Mouse (Mus musculus) forebrain, embryonic 13.5 days (tissue): Measurements from ENCODE around the gene Adcy2. TPM values are rescaled to one million over a fixed set of nuclear protein-coding genes. Genes with fewer than 3 reads are reported as not detected.

Source experiments
- ATAC-seq: fragments of 200-750 bp; cut with Nextera tagmentation; 2 replicates; pipeline ENCODE4 v1.8.0; 2017
- H3K27ac ChIP-seq: fragments of 300-500 bp; sonication (generic); 2 replicates; pipeline ENCODE4 v1.5.1; 2015; ENCODE audit warnings: inconsistent platforms, mild to moderate bottlenecking, moderate library complexity
- H3K27me3 ChIP-seq: fragments of 300-500 bp; sonication (generic); 2 replicates; pipeline ENCODE4 v1.6.1; 2015; ENCODE audit warnings: mild to moderate bottlenecking, inconsistent platforms
- H3K36me3 ChIP-seq: fragments of 300-500 bp; sonication (generic); 2 replicates; pipeline ENCODE4 v1.6.1; 2015; ENCODE audit warnings: mild to moderate bottlenecking, inconsistent platforms; ENCODE audit not compliant: poor library complexity, severe bottlenecking
- H3K4me1 ChIP-seq: fragments of 300-500 bp; sonication (generic); 2 replicates; pipeline ENCODE4 v1.6.1; 2015; ENCODE audit warnings: inconsistent platforms
- H3K4me2 ChIP-seq: fragments of 300-500 bp; sonication (generic); 2 replicates; pipeline ENCODE4 v1.6.1; 2015; ENCODE audit warnings: inconsistent platforms, mild to moderate bottlenecking, moderate library complexity
- H3K4me3 ChIP-seq: fragments of 300-500 bp; sonication (generic); 2 replicates; pipeline ENCODE4 v1.5.1; 2015; ENCODE audit warnings: mild to moderate bottlenecking, inconsistent platforms
- H3K9ac ChIP-seq: fragments of 300-500 bp; sonication (generic); 2 replicates; pipeline ENCODE4 v1.6.1; 2015; ENCODE audit warnings: mild to moderate bottlenecking, inconsistent platforms
- H3K9me3 ChIP-seq: fragments of 300-500 bp; sonication (generic); replicated peaks from 2 replicates; pipeline ENCODE4 v1.6.1; 2016; ENCODE audit warnings: inconsistent platforms
- WGBS: fragments of 180-500 bp; shearing (Covaris S2); methylation state at CpG from one replicate; pipeline ENCODE4 v1.1.7; 2015; 5-methylcytosine and 5-hydroxymethylcytosine counted together
- polyA plus RNA-seq: library from polyadenylated mRNA; unstranded; fragments of >200 nt; fragmentation: Nextera tagmentation; extraction: Ambion mirVana; gene quantifications from 2 replicates; pipeline ENCODE4 v1.2.1, GENCODE M21; 2015

Adcy2 gene
- polyA plus RNA-seq, 1 experiment from 2014 or later: 1.2 TPM

- Histone ChIP-seq H3K4me2 (peak within 1 kb of the TSS; percentile 53), H3K9me3 (no peaks in the 10 kb centered on the region), H3K4me1 (peaks cover 6% of the 10 kb centered on the region; the same call in 1 of the 2 replicates), H3K9ac (no peak within 1 kb of the TSS), H3K27me3 (no peaks in the 10 kb centered on the region), H3K36me3 (peaks cover 12% of the 10 kb centered on the region), H3K4me3 (peak within 1 kb of the TSS; percentile 24), H3K27ac (no peak within 1 kb of the TSS)
- ATAC-seq: no peak
- 9% methylated on average over 10 of the region's 10 CpGs for WGBS
Measured at GRCm38 (mm10) chr13:68597199-68597598, 402.1 kb downstream of the Adcy2 start, which contains the start of gene 1700001L19Rik. Gene 1700001L19Rik, plus strand, starts transcription at chr13:68597421.

- no peak overlapping the region for H3K27ac ChIP-seq
- H3K4me2 ChIP-seq: no peak overlapping the region
- peaks cover 46% of the 10 kb centered on the region for H3K36me3 ChIP-seq
- H3K4me3 ChIP-seq: no peak overlapping the region
- H3K4me1 ChIP-seq: peaks cover 6% of the 10 kb centered on the region; the same call in 1 of the 2 replicates
- H3K9ac ChIP-seq: no peak overlapping the region
- no peaks in the 10 kb centered on the region for H3K9me3 ChIP-seq
- H3K27me3 ChIP-seq: no peaks in the 10 kb centered on the region
- 73% methylated on average over 1 of the region's 1 CpGs for WGBS
- no peak for ATAC-seq
Measured at GRCm38 (mm10) chr13:68593797-68594196, 405.5 kb downstream of the Adcy2 start.

- H3K4me3 ChIP-seq: no peak overlapping the region
- peaks cover 3% of the 10 kb centered on the region; the same call in 1 of the 2 replicates for H3K4me1 ChIP-seq
- no peak overlapping the region for H3K9ac ChIP-seq
- H3K27ac ChIP-seq: no peak overlapping the region
- ATAC-seq: no peak
- H3K9me3 ChIP-seq: no peaks in the 10 kb centered on the region
- peaks cover 95% of the 10 kb centered on the region for H3K36me3 ChIP-seq
- H3K27me3 ChIP-seq: no peaks in the 10 kb centered on the region
- H3K4me2 ChIP-seq: no peak overlapping the region
Measured at GRCm38 (mm10) chr13:68588352-68588751, 411.0 kb downstream of the Adcy2 start.

GRCm38 (mm10) chr13:68585441-68585840 is 413.9 kb downstream of the Adcy2 start:
- WGBS: 79% methylated on average over 7 of the region's 7 CpGs
- Histone ChIP-seq H3K9me3 (no peaks in the 10 kb centered on the region), H3K27me3 (no peaks in the 10 kb centered on the region), H3K9ac (no peak overlapping the region), H3K4me3 (no peak overlapping the region), H3K27ac (no peak overlapping the region), H3K4me1 (peaks cover 22% of the 10 kb centered on the region), H3K36me3 (peaks cover 66% of the 10 kb centered on the region), H3K4me2 (no peak overlapping the region)
- ATAC-seq: no peak

GRCm38 (mm10) chr13:68583961-68584360 is 415.4 kb downstream of the Adcy2 start:
- Histone ChIP-seq H3K9ac (no peak overlapping the region), H3K4me2 (no peak overlapping the region), H3K27me3 (no peaks in the 10 kb centered on the region), H3K36me3 (peaks cover 51% of the 10 kb centered on the region), H3K27ac (no peak overlapping the region), H3K4me3 (no peak overlapping the region), H3K9me3 (no peaks in the 10 kb centered on the region), H3K4me1 (peaks cover 23% of the 10 kb centered on the region)
- ATAC-seq: no peak
- 93% methylated on average over 11 of the region's 11 CpGs for WGBS

- 0% methylated on average over 11 of the region's 11 CpGs for WGBS
- H3K36me3 ChIP-seq: peaks cover 43% of the 10 kb centered on the region
- H3K27ac ChIP-seq: peak overlapping the region; percentile 45
- no peak for ATAC-seq
- H3K9me3 ChIP-seq: no peaks in the 10 kb centered on the region
- H3K4me1 ChIP-seq: peaks cover 23% of the 10 kb centered on the region
- H3K9ac ChIP-seq: peak overlapping the region; percentile 87
- no peaks in the 10 kb centered on the region for H3K27me3 ChIP-seq
- H3K4me3 ChIP-seq: peak overlapping the region; percentile 73
- peak overlapping the region; percentile 90 for H3K4me2 ChIP-seq
Measured at GRCm38 (mm10) chr13:68582517-68582780, 416.9 kb downstream of the Adcy2 start.

- Histone ChIP-seq H3K4me2 (peak within 1 kb of the TSS; percentile 90), H3K9me3 (no peaks in the 10 kb centered on the region), H3K36me3 (peaks cover 44% of the 10 kb centered on the region), H3K4me3 (peak within 1 kb of the TSS; percentile 73), H3K4me1 (peaks cover 23% of the 10 kb centered on the region), H3K27me3 (no peaks in the 10 kb centered on the region), H3K27ac (peak within 1 kb of the TSS; percentile 52), H3K9ac (peak within 1 kb of the TSS; percentile 87)
- peak; percentile 100 for ATAC-seq
- WGBS: under 1% methylated on average over 81 of the region's 81 CpGs
Measured at GRCm38 (mm10) chr13:68581747-68582516, 417.4 kb downstream of the Adcy2 start, which contains the start of the genes Mtrr and Fastkd3. Gene Mtrr, minus strand, starts transcription at chr13:68582149. Gene Fastkd3, plus strand, starts transcription at chr13:68582234.

- no peaks in the 10 kb centered on the region for H3K27me3 ChIP-seq
- H3K4me1 ChIP-seq: peaks cover 23% of the 10 kb centered on the region
- WGBS: 26% methylated on average over 14 of the region's 14 CpGs
- peak overlapping the region; percentile 73 for H3K4me3 ChIP-seq
- peaks cover 45% of the 10 kb centered on the region for H3K36me3 ChIP-seq
- H3K4me2 ChIP-seq: peak overlapping the region; percentile 90
- H3K27ac ChIP-seq: peak overlapping the region; percentile 52; the same call in 1 of the 2 replicates
- no peak for ATAC-seq
- peak overlapping the region; percentile 87 for H3K9ac ChIP-seq
- no peaks in the 10 kb centered on the region for H3K9me3 ChIP-seq
Measured at GRCm38 (mm10) chr13:68581086-68581740, 418.1 kb downstream of the Adcy2 start.

- 92% methylated on average over 7 of the region's 7 CpGs for WGBS
- H3K4me2 ChIP-seq: no peak overlapping the region
- H3K4me3 ChIP-seq: no peak overlapping the region
- no peaks in the 10 kb centered on the region for H3K9me3 ChIP-seq
- H3K9ac ChIP-seq: no peak overlapping the region
- no peaks in the 10 kb centered on the region for H3K27me3 ChIP-seq
- H3K36me3 ChIP-seq: peaks cover 36% of the 10 kb centered on the region
- no peak for ATAC-seq
- peaks cover 16% of the 10 kb centered on the region for H3K4me1 ChIP-seq
- H3K27ac ChIP-seq: no peak overlapping the region
Measured at GRCm38 (mm10) chr13:68577945-68578344, 421.4 kb downstream of the Adcy2 start.

GRCm38 (mm10) chr13:68574398-68574797 is 424.9 kb downstream of the Adcy2 start:
- ATAC-seq: no peak
- Histone ChIP-seq H3K27ac (no peak overlapping the region), H3K9me3 (no peaks in the 10 kb centered on the region), H3K4me1 (peaks cover 3% of the 10 kb centered on the region; the same call in 1 of the 2 replicates), H3K27me3 (no peaks in the 10 kb centered on the region), H3K36me3 (peaks cover 65% of the 10 kb centered on the region), H3K9ac (no peak overlapping the region), H3K4me3 (no peak overlapping the region), H3K4me2 (no peak overlapping the region)
- WGBS: 79% methylated on average over 4 of the region's 4 CpGs

- H3K4me2 ChIP-seq: no peak overlapping the region
- H3K36me3 ChIP-seq: peaks cover 73% of the 10 kb centered on the region
- H3K4me3 ChIP-seq: no peak overlapping the region
- no peaks in the 10 kb centered on the region for H3K9me3 ChIP-seq
- no peaks in the 10 kb centered on the region for H3K27me3 ChIP-seq
- 56% methylated on average over 10 of the region's 10 CpGs for WGBS
- no peak; the same call in 1 of the 2 replicates for ATAC-seq
- peaks cover 3% of the 10 kb centered on the region; the same call in 1 of the 2 replicates for H3K4me1 ChIP-seq
- no peak overlapping the region for H3K27ac ChIP-seq
- H3K9ac ChIP-seq: no peak overlapping the region
Measured at GRCm38 (mm10) chr13:68572966-68573913, 426.1 kb downstream of the Adcy2 start.
